Mouse (Mus musculus): ENCODE measurements around the gene Gm39653.

Gene Gm39653

DNA sequence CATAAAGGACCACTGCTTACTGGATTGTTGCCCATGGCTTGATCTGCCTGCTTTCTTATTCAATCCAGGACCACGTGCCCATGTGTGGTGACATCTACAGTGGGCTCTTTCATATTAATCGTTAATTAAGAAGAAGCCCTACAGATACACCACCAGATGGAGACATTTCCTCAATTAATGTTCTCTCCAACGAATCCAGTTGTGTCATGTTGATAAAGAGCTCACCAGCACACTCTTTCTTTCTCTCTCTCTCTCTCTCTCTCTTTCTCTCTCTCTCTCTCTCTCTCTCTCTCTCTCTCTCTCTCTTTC lies 53.0 kb downstream of the Gm39653 start:
- in situ Hi-C loops (cut with MboI; ENCODE audit: unreplicated experiment in 2 of 2) = loop anchor here (5.0 to 25.0 kb wide), 6 partner anchors 276 to 1618 kb away; partner anchors contain the start of gene Pth2r (in 1 of the 2)

Data from v-Abl transformed pro-B cells (cell line).